Mouse (Mus musculus): Measurements from ENCODE around the gene Calm2.

GRCm38 (mm10) chr17:87474501-87474795, 27.7 kb upstream of the Calm2 start:
- TF ChIP-seq CTCF (IDR thresholded peaks at IDR 0.05; ENCODE audit: borderline replicate concordance, extremely low read depth, insufficient read depth, insufficient read length) (no peak), POLR2A (IDR thresholded peaks at IDR 0.05; ENCODE audit: borderline replicate concordance, extremely low read depth, insufficient read depth, insufficient read length, poor library complexity, severe bottlenecking) (no peak)

Data from brain, embryonic 14.5 days (tissue).